Mouse (Mus musculus) kidney, embryonic 15.5 days (tissue): ENCODE measurements around the gene Maml2. TPM values are rescaled to one million over a fixed set of nuclear protein-coding genes. Genes with fewer than 3 reads are reported as not detected.
A peak's percentile ranks its signal among the peaks of the same experiment; 100 is the strongest.

Experiments
- ATAC-seq: fragments of 200-750 bp; cut with Nextera tagmentation; replicated peaks from 2 replicates; pipeline ENCODE4 v1.8.0; 2017; ENCODE audit warnings: moderate TSS enrichment; ENCODE audit not compliant: low FRiP score
- H3K27ac ChIP-seq: fragments of 300-500 bp; sonication (generic); 2 replicates; pipeline ENCODE4 v1.5.1; 2015; ENCODE audit warnings: mild to moderate bottlenecking, inconsistent platforms
- H3K27me3 ChIP-seq: fragments of 300-500 bp; sonication (generic); 2 replicates; pipeline ENCODE4 v1.6.1; 2015; ENCODE audit warnings: inconsistent platforms
- H3K36me3 ChIP-seq: fragments of 300-500 bp; sonication (generic); 2 replicates; pipeline ENCODE4 v1.6.1; 2015; ENCODE audit warnings: inconsistent platforms
- H3K4me1 ChIP-seq: fragments of 300-500 bp; sonication (generic); 2 replicates; pipeline ENCODE4 v1.6.1; 2015; ENCODE audit warnings: inconsistent platforms
- H3K4me2 ChIP-seq: fragments of 300-500 bp; sonication (generic); 2 replicates; pipeline ENCODE4 v1.6.1; 2015; ENCODE audit warnings: moderate library complexity, mild to moderate bottlenecking, inconsistent platforms
- H3K4me3 ChIP-seq: fragments of 300-500 bp; sonication (generic); replicated peaks from 2 replicates; pipeline ENCODE4 v1.5.1; 2015; ENCODE audit warnings: mild to moderate bottlenecking, inconsistent platforms
- H3K9ac ChIP-seq: fragments of 300-500 bp; sonication (generic); 2 replicates; pipeline ENCODE4 v1.6.1; 2015; ENCODE audit warnings: mild to moderate bottlenecking, inconsistent platforms
- H3K9me3 ChIP-seq: fragments of 300-500 bp; sonication (generic); replicated peaks from 2 replicates; pipeline ENCODE4 v1.6.1; 2016; ENCODE audit warnings: inconsistent platforms
- WGBS: fragments of 180-500 bp; shearing (Covaris S2); methylation state at CpG from one replicate; pipeline ENCODE4 v1.1.7; 2015; ENCODE audit warnings: mixed read lengths; 5-methylcytosine and 5-hydroxymethylcytosine counted together
- polyA plus RNA-seq: library from polyadenylated mRNA; unstranded; fragments of >200 nt; fragmentation: Nextera tagmentation; extraction: Ambion mirVana; gene quantifications from 2 replicates; pipeline ENCODE4 v1.2.1, GENCODE M21; 2015

Gene Maml2
- polyA plus RNA-seq, 1 experiment from 2014 or later = 10.5 TPM

DNA sequence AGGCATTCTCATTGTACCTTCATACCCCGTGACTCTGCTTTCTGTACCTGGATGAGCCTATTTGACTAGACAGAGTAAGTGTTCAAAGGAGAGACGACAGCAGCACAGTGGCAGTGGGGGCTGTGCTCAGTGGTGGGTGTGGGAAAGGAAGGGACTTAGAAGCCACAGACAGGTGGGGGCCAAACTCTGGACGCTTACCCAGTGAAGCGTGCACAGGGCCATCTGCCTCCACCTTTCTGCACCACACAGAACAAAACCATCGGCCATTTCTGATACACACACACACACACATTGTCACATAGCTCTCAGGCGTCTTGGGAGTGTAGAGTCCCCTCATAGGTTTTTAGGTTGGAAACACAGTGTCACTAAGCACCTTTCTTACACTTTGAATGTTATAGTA lies 212.0 kb downstream of the Maml2 start:
- peak; percentile 50; the same call in 1 of the 2 replicates for ATAC-seq
- H3K27ac ChIP-seq = no peak overlapping the region
- no peak overlapping the region for H3K4me2 ChIP-seq
- no peaks in the 10 kb centered on the region for H3K36me3 ChIP-seq
- peaks cover 52% of the 10 kb centered on the region for H3K4me1 ChIP-seq
- no peaks in the 10 kb centered on the region for H3K27me3 ChIP-seq
- H3K9me3 ChIP-seq = no peaks in the 10 kb centered on the region
- no peak overlapping the region for H3K9ac ChIP-seq
- H3K4me3 ChIP-seq = no peak overlapping the region
- 70% methylated on average over 6 of the region's 6 CpGs for WGBS

DNA sequence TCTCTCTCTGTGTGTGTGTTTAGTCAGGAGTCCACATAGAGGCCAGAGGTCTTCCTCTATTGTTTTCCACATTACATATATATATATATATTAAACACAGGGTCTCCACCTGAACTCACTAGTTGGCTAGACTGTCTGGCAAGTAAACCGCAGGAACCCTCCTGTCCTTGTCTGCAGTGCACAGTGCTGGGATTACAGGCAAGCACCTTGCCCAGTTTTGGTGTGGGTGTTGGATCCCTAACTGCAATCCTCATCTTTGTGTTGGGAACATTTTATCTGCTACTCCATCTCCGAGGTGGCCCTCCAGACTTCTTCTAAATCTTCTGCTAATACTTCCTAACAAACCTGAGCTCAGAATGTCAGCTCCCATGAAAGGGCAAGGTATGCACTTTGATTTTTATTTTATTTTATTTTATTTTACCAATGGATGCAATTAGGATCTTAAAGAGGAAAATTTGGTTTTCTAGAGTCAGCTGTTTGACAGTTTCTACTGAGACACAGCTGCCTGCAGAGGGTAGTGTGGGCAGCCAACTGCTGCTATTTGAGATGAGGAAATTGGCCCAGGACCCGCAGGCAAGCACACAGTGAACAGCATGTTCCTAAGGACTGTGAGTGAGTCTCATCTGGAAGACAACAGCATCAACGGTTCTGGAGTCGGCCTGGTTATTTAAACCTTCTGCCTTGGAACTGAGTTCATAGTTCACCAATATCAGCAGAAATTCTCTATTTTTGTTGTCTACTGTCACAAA lies 213.0 kb downstream of the Maml2 start:
- WGBS = 65% methylated on average over 5 of the region's 5 CpGs
- Histone ChIP-seq H3K27ac (no peak overlapping the region), H3K9ac (no peak overlapping the region), H3K9me3 (no peaks in the 10 kb centered on the region), H3K4me1 (peaks cover 45% of the 10 kb centered on the region), H3K4me2 (no peak overlapping the region), H3K27me3 (no peaks in the 10 kb centered on the region), H3K4me3 (no peak overlapping the region), H3K36me3 (no peaks in the 10 kb centered on the region)
- ATAC-seq = no peak

DNA sequence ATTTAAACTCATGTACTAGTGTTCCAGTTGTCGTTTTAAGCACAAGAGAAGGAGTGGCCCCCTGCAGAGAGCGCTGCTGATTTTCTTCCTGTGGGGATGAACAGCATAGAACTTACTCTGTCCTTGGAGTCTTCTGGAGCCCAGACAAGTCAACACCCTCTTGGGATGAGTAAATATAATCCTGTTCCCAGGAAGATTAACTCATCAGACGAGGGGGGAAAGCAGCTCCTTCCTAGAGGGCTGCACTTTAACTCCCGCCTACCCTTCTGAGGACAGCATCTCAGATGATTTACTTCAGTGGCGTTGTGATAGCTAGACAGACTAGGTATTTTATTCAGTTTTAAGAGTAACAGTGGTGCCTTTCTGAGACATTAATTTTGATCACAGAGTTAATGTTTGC lies 215.4 kb downstream of the Maml2 start:
- Histone ChIP-seq H3K4me1 (peaks cover 25% of the 10 kb centered on the region), H3K27me3 (no peaks in the 10 kb centered on the region), H3K36me3 (no peaks in the 10 kb centered on the region), H3K27ac (no peak overlapping the region), H3K9ac (no peak overlapping the region), H3K9me3 (no peaks in the 10 kb centered on the region), H3K4me2 (no peak overlapping the region), H3K4me3 (no peak overlapping the region)
- WGBS = 35% methylated on average over 5 of the region's 5 CpGs
- ATAC-seq = peak; percentile 47

DNA sequence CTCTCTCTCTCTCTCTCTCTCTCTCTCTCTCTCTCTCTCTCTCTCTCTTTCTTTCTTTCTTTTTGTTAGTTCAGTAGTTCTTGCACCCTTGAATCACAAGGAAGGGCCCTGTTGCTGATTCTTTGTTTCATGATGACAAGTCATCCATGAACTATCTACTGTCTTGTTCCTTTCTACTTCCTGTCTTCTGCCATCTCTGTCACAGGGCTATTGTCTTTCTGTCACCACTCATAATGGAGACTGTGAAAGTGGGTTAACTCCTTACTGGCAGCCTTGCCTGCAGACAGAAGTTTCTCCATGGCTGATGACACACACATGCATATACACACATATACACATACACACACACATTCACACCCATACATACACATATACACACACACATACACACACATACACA lies 216.7 kb downstream of the Maml2 start:
- Histone ChIP-seq H3K27me3 (no peaks in the 10 kb centered on the region), H3K4me2 (no peak overlapping the region), H3K9ac (no peak overlapping the region), H3K4me1 (peaks cover 23% of the 10 kb centered on the region), H3K27ac (no peak overlapping the region), H3K9me3 (no peaks in the 10 kb centered on the region), H3K4me3 (no peak overlapping the region), H3K36me3 (no peaks in the 10 kb centered on the region)
- no peak for ATAC-seq

DNA sequence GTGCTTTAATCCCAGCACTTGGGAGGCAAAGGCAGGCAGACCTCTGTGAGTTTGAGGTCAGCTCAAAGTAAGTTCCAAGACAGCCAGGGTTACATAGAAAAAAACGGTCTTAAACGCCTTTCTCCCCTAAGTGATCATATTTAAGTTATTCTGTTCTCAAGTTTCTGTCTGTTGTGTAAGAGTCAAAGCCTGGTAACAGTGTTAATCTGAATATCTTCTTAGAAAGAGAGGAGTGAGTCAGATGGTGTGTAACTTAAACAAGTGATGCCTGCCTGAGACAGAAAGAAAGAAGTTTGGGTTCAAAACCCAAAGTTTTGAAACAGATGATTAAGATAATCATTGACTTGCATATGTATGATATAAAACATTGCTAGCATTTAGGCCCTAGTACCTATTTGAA lies 218.2 kb downstream of the Maml2 start:
- Histone ChIP-seq H3K27me3 (no peaks in the 10 kb centered on the region), H3K4me1 (peaks cover 19% of the 10 kb centered on the region), H3K36me3 (no peaks in the 10 kb centered on the region), H3K9me3 (no peaks in the 10 kb centered on the region), H3K9ac (no peak overlapping the region), H3K4me2 (no peak overlapping the region), H3K4me3 (no peak overlapping the region), H3K27ac (no peak overlapping the region)
- 32% methylated on average over 2 of the region's 2 CpGs for WGBS
- ATAC-seq = no peak

DNA sequence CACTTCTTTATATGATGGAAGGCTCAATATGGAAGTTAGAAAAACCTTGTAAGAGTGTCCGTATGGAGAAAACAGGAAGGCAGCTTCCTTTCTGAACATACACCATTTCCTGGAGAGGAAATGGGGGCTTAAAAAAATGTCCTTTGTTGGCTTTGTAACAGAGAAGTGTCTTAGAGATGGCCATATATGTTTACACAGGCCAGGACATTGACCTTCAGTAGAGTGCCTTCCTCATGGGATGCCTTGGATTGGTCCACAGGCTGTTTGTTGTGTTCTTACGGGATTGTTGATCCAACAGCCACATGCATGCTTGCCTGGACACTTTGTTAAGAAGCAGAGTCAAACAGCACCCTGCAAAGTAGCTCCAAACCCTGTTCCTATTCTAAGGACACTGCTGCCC lies 220.3 kb downstream of the Maml2 start:
- ATAC-seq = peak; percentile 33; the same call in 1 of the 2 replicates
- Histone ChIP-seq H3K4me1 (peaks cover 15% of the 10 kb centered on the region), H3K4me3 (no peak overlapping the region), H3K9me3 (no peaks in the 10 kb centered on the region), H3K27ac (peak overlapping the region; percentile 61), H3K27me3 (no peaks in the 10 kb centered on the region), H3K36me3 (no peaks in the 10 kb centered on the region), H3K4me2 (no peak overlapping the region), H3K9ac (no peak overlapping the region)
- WGBS = 29% methylated on average over 2 of the region's 2 CpGs

DNA sequence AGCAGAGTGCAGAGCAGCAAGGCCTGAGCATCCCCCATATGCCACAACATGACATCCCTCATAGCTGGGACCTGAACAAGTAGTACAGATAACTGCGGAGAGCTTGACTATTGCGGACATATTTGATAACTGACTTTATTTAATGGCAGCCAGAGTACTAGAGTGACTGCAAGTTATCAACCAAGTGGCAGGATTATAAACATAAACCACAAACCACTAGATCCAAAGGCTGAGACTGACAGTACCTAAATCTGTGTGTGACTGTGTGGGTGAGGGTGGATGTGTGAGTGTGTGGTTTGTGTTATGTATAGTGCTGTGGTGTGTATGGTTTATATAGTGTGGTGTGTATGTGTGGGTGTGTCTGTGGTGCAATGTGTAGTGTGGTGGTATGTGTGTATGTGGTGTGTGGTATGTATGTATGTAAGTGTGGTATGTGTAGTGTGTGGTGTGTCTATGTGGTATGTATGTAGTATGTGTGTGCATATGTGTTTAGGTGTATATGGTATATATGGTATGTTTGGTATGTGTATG lies 220.7 kb downstream of the Maml2 start:
- H3K27ac ChIP-seq = peak overlapping the region; percentile 61
- H3K4me3 ChIP-seq = no peak overlapping the region
- H3K4me2 ChIP-seq = no peak overlapping the region
- H3K9me3 ChIP-seq = no peaks in the 10 kb centered on the region
- WGBS = 94% methylated on average over 2 of the region's 2 CpGs
- H3K36me3 ChIP-seq = no peaks in the 10 kb centered on the region
- H3K27me3 ChIP-seq = no peaks in the 10 kb centered on the region
- no peak for ATAC-seq
- H3K4me1 ChIP-seq = peaks cover 11% of the 10 kb centered on the region; the same call in 1 of the 2 replicates
- no peak overlapping the region for H3K9ac ChIP-seq

DNA sequence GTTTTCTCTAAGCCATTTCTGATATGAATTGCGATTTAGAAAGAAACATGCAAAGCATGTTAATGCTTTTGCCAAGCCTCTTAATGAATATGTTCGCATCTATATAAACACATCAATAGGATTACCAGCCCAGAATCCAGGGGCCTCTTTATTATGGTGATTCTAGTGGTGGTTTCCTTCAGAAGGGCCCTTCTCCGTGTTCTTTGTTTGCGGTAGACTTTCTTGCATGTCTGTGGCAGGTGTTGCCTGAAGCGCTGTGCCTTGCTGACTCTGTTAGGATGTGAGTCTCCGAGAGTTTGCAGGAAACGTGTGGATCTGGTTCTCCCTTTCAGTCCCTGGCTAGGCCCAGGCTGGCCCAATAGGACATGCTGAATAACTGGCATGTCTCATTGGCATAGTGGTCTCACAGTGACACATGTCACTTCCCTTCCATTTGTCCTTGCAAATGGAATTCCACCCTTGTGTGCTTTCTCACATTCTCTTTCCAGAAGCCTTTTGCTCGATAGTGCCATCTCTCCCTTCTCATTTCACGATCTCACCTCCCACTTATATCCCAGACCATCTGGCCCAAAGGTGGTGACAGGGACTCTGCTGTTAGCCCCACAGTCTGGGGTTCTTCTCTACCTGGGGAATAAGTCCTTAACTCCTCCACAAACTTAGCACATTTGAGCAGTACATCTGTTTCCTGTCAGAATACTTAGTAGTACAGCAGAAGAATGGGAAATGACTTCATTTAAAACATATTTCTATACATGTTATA lies 224.5 kb downstream of the Maml2 start:
- ATAC-seq = no peak
- Histone ChIP-seq H3K36me3 (no peaks in the 10 kb centered on the region), H3K4me3 (no peak overlapping the region), H3K4me1 (peaks cover 29% of the 10 kb centered on the region), H3K9me3 (no peaks in the 10 kb centered on the region), H3K27ac (peak overlapping the region; percentile 47; the same call in 1 of the 2 replicates), H3K4me2 (no peak overlapping the region), H3K9ac (no peak overlapping the region), H3K27me3 (no peaks in the 10 kb centered on the region)
- 77% methylated on average over 9 of the region's 9 CpGs for WGBS

DNA sequence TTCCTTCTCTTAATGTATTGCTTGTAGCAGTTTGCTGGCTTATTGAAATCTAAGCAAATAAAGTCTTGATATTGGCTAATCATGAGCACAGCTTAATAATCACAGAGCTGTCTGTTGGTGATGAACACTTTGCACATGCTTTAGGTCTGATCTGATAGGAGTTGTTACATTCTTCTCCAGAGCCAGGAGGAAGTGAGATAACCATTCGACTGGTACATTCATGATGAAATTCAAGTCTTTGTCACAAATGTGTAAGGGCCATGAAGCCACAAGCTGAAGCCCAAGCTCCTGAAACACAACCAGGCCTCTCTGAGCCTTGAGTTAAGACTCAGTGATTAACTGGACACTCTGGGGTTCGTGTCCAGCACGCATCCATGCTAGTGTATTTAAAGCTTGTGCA lies 225.3 kb downstream of the Maml2 start:
- H3K27ac ChIP-seq = peak overlapping the region; percentile 43; the same call in 1 of the 2 replicates

DNA sequence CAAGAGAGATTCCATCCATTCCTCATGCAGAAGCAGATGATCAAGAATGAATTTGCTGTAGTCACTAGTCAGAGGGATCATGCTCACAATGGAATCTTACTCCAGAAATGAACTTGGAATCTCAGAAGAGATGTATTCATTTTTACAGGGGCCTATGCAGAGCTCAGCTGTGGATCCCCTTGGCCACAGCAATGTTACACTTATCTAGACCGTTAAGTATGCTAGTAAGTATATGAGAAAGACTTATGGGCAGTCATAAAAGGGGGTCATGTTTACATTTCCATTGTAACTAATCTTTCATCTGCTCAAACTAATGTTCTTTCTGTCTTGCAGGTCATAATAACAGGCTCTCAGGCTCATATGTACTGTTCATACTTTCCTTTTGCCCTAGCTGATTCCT lies 227.3 kb downstream of the Maml2 start:
- H3K9ac ChIP-seq = no peak overlapping the region
- no peaks in the 10 kb centered on the region for H3K36me3 ChIP-seq
- no peak overlapping the region for H3K4me3 ChIP-seq
- WGBS = 34% methylated on average over 1 of the region's 1 CpGs
- no peak overlapping the region for H3K4me2 ChIP-seq
- H3K4me1 ChIP-seq = peaks cover 35% of the 10 kb centered on the region
- no peaks in the 10 kb centered on the region for H3K9me3 ChIP-seq
- H3K27me3 ChIP-seq = no peaks in the 10 kb centered on the region
- H3K27ac ChIP-seq = peak overlapping the region; percentile 85
- no peak for ATAC-seq

More for the DNA sequence above, 225.3 kb downstream of the Maml2 start:
- Histone ChIP-seq H3K36me3 (no peaks in the 10 kb centered on the region), H3K9me3 (no peaks in the 10 kb centered on the region), H3K27me3 (no peaks in the 10 kb centered on the region), H3K4me2 (no peak overlapping the region), H3K4me3 (no peak overlapping the region), H3K4me1 (peaks cover 36% of the 10 kb centered on the region), H3K9ac (no peak overlapping the region)
- WGBS = 84% methylated on average over 3 of the region's 3 CpGs
- no peak for ATAC-seq

DNA sequence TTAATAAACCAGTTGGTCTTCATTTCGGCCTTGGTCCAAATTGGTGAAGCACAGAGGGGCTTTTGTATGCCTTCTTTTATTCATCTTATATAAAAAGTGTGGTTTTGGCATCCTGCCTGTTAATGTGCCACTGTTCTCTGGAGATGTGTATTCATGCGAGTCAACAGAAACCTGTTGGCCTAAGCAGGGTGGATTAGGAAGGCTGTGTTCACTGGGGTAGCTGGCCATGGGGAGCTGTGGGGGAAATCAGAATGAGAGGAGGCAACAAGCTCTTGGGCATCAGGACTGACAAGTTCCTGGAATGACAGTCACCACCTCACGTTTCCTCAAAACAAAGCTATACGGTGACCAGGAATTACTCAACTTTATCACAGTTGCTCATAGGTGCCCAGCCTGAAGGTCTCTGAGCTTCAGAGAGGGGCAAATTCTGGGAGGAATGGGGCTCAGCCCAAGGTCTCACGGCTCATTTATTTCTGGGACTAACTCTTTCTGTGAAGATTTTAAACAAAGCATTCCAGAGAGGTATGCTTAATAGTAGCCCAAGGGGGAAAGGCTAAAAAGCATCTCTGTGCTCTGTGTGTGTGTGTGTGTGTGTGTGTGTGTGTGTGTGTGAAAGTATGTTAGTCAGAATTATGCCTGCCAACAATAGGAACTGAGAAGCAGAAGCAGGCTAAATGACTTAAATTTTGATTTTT lies 228.0 kb downstream of the Maml2 start:
- no peak overlapping the region for H3K4me3 ChIP-seq
- H3K36me3 ChIP-seq = no peaks in the 10 kb centered on the region
- no peak overlapping the region for H3K9ac ChIP-seq
- H3K27ac ChIP-seq = peak overlapping the region; percentile 85
- 52% methylated on average over 5 of the region's 5 CpGs for WGBS
- H3K4me2 ChIP-seq = no peak overlapping the region
- peak; percentile 75 for ATAC-seq
- no peaks in the 10 kb centered on the region for H3K9me3 ChIP-seq
- H3K27me3 ChIP-seq = no peaks in the 10 kb centered on the region
- H3K4me1 ChIP-seq = peaks cover 38% of the 10 kb centered on the region

DNA sequence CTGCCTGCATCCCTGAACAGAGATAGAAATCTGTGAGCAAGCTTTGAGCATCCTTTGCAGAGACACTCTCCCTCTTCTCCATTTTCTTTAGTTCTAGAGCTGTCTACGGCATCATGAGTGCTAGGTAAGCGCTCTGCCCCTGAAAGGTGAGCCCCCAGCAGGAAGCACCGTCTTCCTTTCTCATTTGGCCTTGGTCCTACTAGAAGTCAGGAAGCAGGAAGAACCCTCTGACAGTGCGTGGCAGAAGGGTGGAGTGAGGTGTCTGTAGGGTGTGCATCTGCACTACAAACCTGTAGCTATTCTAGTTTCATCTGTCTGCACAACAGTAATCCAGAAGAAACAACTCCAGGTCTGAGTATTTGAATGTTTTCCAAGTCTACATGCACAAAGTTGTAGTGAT lies 232.8 kb downstream of the Maml2 start:
- no peak overlapping the region; the same call in none of the 2 replicates for H3K27ac ChIP-seq
- H3K9ac ChIP-seq = no peak overlapping the region
- no peaks in the 10 kb centered on the region for H3K27me3 ChIP-seq
- peaks cover 4% of the 10 kb centered on the region; the same call in 1 of the 2 replicates for H3K9me3 ChIP-seq
- H3K4me2 ChIP-seq = no peak overlapping the region
- WGBS = 70% methylated on average over 4 of the region's 4 CpGs
- no peak overlapping the region for H3K4me3 ChIP-seq
- peaks cover 47% of the 10 kb centered on the region for H3K4me1 ChIP-seq
- ATAC-seq = no peak
- 0 out of 2 replicates have a peak, but pooled peaks cover 10% of the 10 kb centered on the region for H3K36me3 ChIP-seq
